Mouse (Mus musculus) heart, adult 18-20 months (tissue): ENCODE data around the gene Shf. TPM values are rescaled to one million over a fixed set of nuclear protein-coding genes. Genes with fewer than 3 reads are reported as not detected.
"Not testable (repeated sequence)": the region's sequence is repeated elsewhere in the genome, so short reads cannot be mapped to it uniquely, and the experiment has no call there.

ENCODE experiments used
- DNase-seq, 2 experiments: peaks; one replicate each; pipeline ENCODE4 v3.0.0; 2021 to 2022; ENCODE audit warnings: mixed read lengths in 1 of 2
- total RNA-seq, 2 experiments: library from RNA; stranded (reverse); gene quantifications; 2 replicates each; pipeline ENCODE4 v1.2.3; 2021

Gene Shf
- total RNA-seq, 2 experiments from 2014 or later = 5.1 to 5.3 TPM

DNA sequence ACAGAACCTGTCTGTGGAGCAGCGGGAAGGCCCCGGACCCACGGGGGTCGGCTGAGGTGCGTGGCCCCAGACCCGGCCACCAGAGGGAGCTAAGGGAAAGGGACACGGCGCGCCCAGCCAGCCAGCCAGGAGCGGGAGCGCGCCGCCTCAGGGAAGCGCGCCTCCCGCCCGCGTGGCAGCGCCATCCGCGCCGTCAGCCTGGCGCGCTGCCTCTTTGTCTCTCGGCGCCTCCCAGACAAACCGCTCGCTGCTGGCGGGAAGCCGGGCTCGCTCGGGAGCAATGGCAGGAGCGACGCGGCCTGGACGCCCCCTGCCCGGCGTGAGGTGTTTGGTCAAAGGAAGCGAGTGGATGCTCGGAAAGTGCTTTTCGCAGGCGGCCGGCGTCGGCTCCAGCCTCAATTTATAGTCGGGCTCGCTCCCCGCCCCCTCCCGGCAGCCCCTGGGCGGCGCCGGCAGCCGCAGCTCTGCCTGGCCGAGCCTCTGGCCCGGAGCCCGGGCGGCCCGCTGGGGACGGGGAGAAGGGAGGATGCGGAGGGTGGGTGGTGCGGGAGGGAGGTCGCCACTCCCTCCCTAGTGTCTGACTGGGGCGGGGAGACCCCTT lies 20.3 kb downstream of the Shf start:
- DNase-seq = peak; percentile 94

DNA sequence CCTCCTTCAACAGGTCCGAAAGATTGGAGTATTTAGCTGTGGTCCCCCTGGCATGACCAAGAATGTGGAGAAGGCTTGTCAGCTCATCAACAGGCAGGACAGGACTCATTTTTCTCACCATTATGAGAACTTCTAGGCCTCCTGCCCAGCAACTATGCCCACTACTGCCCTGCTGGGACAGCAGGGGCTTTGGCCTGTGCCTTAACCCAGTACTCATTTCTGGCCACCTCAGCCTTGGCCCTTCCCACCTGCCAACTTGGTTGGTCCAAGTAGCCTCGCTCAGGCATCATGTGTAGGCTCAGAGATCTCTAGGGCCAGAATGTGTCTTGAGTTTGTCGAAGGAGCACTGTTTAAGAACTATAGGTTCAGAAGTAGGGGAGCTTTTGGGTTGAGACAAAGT lies 21.7 kb downstream of the Shf start:
- no peak for DNase-seq

DNA sequence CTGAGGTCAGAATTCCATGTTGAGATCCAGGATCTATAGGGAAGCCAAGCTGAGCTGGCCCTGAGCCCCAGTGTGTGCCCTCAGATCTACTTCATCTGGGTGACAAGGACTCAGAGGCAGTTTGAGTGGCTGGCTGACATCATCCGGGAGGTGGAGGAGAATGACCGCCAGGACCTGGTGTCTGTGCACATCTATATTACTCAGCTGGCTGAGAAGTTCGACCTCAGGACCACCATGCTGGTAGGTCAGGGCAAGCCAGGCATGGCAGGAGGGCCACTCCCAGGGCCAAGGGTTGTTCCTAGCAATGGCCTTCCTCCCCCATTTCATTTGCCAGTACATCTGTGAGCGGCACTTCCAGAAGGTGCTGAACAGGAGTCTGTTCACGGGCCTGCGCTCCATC lies 22.8 kb downstream of the Shf start:
- DNase-seq = not testable (repeated sequence)

DNA sequence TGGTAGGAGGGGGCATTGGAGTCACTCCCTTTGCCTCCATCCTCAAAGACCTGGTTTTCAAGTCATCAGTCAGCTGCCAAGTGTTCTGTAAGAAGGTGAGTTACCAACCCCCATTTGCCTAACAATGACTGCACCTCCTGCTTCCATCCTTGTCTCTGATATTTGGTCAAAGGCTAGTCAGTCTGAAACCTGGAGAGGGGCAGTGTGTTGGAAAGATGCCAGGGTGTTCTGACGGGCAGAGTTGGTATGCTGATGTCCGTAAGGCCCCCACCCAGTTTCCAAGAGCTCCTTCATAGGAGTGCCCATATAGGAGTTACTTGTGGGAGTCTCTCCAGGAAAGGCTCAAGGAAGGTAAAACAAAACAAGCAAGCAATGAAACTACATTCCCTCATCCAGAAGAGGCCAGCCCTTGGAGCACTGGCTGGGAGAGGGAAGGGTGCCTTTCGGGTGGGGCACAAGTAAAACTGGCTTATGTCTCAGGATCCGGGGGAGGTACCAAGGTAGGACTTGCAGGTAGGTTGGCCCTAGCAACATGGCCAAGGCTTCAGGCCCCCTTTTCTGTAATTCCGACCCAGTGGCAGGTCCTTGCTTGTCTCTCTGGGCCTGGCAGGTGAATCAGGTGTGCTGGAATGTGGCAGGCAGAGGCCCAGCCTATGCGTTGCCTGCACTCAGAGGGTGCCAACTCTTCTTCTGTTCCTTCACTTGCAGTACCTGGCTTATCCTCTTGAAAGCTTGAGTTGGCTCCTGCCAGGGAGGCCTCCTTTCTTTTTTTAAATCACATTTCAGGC lies 23.7 kb downstream of the Shf start:
- no peak for DNase-seq

DNA sequence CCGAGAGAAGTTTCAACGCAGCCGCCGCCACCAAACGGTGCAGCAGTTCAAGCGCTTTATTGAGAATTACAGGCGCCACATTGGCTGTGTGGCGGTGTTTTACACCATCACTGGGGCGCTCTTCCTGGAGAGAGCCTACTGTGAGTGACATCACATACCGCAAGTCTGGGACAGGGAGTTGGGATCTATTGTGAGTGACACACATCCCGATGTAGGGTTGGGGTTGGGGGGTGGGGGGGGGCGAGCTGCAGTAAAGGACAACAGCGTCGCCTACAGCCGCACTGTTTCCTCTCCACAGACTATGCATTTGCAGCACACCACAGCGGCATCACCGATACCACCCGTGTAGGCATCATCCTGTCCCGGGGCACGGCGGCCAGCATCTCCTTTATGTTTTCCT lies 31.7 kb downstream of the Shf start:
- no peak for DNase-seq

DNA sequence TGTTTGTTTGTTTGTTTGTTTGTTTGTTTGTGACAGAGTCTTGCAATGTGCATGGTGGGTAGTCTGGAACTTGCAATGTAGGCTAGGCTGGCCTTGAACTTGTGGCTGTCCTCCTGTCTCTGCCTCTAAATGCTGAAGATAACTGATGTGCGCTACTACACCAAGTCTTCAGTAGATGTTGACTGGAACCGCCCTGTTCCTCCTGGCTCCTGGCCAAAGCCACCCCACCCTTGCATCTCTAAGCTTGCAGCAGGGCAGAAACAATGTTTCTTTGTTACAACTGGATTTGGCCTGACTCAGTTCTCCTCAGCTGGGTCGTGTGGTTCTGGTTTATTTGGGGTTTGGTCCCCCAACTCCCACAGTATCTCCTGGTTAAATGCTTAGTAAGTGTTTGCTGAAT lies 34.8 kb downstream of the Shf start:
- no peak for DNase-seq

DNA sequence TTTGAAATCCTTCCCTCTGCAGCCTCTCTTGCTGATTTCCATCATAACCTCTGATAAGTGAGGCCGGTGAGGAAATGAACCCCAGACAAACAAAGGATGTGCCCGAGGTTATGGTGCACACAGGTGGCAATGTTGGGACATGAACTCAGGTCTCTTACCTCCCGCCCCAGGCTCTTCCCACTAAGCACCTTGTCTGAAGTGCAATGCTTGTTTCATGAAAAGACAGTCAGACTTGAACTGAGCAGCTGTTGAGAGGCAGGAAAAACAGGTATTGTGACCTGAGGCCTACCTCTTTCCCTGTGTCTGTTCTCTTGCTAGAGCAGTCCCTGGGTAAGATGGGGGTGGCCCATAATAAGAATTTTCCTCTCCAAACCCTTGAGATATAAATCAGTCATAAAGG lies 36.7 kb downstream of the Shf start:
- DNase-seq = no peak

DNA sequence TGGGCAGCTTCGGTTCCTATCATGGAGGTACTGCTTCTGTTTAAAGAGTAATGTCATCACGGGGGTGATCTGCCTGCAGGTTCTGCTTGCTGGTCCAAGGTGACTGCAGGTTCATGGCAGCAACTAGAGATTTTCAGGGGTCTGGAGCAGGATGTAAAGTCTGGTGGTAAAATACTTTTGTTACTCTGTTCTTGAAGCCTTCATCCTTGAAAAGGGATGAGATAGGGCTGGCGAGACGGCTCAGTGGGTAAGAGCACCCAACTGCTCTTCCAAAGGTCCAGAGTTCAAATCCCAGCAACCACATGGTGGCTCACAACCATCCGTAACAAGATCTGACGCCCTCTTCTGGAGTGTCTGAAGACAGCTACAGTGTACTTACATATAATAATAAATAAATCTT lies 38.6 kb downstream of the Shf start:
- DNase-seq = not testable (repeated sequence)

DNA sequence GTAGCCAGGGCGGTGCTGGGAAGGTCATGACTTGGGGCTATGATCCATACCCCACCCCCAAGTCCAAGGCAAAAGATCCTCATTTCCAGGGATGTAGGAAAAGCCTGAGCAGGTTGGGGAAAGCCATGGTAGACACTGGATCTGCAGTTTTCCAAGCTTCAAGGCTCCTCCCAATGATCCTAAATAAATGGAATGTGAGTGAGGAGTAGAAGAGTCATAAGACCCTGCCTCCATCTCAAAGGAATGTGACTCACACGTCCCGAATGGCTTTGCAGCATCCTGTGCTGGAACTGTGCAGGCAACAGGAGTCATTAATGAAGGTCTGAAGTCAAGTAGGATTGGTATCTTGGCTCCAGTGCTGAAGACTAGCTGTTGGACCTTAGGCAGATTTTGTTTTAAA lies 41.0 kb downstream of the Shf start:
- DNase-seq = no peak

DNA sequence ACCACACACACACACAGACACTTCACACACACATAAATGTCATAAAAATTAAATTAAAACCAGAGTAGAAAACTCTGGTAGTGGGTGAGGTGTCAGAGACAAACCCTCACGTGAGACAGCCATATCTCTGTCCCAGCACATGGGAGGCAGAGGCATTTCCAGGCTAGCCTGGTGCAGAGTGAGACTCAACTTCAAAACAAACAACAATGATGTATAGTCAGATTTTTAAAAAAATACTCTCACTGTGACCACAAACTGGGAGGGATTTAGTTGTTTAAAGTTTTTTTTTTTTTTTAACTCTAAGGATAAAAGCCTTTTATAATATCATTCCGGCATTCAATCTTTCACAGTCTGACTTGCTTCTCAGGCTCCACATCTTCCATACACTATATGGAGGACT lies 43.6 kb downstream of the Shf start:
- no peak for DNase-seq

DNA sequence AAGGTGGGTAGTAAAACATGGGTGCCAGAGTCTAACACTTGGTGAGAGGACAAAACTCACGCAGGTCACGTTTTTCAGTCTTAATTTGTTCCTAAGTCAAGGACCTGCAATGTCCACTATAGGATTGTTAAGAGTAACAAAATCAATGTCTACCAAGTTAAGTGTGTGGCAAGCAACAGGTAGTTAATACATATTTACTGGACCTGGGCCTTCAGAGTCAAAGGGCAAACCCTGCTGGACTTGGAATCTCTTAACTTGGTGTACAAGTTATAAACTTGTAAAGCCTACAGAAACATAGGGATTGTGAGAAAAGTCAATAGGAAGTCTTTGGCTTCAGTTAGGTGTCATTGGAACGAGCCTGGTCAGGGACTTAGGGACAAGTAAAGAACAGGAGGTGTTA lies 44.4 kb downstream of the Shf start:
- DNase-seq = no peak

DNA sequence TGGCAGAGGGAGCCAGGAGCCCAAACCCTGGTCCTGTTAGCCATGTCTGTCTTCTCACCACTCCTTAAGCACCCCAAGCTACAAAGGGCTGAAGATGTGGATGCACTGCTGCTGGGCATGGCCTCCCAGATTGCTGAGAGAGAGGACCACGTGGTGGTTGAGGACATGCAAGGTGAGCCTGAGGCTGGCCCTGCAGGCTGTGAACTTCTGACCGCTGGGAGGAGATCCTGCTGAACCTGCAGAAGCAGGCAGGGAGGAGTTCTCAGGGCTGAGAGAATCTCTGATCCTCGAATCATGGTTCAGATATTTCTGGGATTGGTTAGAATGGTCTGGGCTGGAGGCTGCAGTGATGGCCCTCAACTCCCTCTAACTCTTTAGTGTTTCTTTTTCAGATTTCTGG lies 45.0 kb downstream of the Shf start:
- DNase-seq = no peak

DNA sequence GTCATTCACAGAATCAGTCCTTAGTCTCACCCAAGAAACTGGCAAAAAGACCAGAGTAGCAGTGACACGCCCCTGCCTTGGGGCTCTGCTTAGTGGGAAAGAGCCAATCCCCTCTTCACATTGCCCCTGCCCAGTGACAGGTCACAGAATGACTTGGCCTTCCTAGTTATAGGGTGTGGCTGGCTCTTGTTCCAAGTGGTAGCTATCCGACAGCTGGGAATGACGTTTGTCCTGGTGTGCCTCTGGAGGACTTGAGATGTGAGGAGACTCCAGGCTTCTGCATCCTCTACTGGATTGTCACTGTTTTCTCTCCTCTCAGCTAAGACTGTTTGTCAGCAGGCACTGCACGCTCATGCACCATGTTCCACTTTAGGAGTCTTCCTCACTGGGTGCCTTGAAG lies 51.6 kb downstream of the Shf start:
- DNase-seq = no peak

DNA sequence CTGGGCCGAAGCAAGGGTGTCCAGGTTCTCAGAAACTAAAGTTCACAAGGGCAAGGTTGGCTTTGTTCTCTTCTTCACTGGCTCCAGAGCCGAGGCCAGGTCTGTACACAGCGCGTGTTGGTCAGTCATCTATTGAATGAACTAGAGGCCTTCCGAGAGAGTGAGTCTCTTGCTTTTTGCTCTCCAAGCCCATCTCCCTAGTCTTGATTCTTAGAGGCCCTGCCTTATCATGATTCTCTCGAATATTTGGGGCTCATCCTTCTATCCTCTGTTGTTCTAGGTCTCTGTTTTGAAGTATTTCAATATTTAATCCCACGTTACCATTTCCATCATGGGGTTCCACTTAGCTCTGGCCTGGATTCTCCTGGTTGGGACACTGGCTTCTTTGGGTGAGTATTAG lies 53.6 kb downstream of the Shf start, which contains the start of gene Duox1:
Gene Duox1, plus strand, starts transcription at position 301 of the 400 bp plus-strand sequence.
- no peak for DNase-seq

DNA sequence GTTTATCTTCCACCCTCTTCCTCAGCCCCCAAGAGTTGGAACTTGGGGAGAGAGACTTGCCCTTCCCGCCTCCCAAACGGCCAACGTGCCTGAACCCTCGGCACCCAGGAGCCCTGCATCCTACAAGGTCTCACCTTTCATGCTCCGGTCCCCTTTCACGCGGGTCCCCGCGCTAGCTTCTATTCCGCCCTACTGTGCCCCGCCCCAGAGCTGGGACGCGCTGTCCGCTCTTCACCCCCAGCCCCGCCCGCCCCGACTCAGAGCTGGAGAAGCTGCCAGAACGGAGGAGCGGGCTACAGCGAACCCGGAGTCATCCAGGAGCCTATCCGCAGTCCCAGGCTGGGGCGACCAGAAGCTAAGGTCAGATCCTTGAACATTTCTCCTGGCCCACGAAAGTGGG lies 55.4 kb downstream of the Shf start, which contains the start of gene Duoxa1:
Gene Duoxa1, minus strand, starts transcription at position 195 of the 400 bp plus-strand sequence.
- DNase-seq = peak in 1 of 2 experiments; percentile 12

DNA sequence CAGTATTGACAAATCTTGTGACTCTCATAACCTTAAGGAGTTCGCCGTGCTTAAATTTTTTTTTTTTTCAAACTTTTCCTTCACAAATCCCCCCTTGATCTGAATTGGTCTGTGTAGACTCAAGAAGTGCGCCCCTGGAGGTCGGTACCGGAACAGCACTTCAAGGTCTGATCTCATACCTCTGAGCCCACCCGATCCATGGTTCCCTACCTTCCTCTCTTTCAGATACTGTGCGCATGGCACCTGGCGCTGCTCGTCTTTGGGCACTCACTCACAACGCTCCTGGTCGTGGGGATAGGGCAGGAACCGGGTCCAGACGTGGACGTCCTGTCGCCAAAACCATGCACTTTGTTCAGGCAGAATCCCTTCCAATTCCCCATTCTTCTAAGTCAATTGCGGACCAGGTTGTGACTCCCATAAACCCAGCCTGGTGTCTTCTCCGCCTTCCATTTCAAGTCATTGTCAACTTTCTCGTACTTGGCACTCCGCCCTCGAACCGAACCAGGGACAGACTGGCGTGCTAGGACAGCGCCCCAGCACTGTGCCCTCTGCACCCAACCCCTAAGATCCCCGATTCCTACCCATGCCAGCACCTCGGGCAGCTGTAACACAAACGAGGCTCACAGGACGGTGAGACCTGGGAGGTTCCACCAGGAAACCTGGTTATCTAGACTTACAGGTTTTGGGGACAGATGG lies 56.1 kb downstream of the Shf start:
- DNase-seq = peak; percentile 27 to 84

DNA sequence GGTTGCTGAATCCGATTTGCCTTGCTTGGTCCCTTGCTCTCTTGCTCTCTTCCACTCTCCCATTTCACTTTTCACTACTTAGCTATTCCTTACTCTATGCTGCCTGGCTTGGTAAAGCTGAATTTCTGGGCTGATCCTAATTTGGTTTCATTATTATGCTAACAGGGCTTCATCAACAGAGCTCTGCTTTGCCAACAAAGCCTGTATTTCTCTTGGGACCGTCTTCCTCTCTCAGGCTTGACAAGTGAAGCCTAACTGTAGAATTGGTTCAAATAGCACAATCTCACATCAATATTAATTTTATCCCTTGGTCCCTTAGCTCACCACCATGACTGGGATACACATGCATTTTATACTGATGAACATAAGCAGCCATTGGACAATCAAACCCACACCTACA lies 57.4 kb downstream of the Shf start:
- no peak for DNase-seq

DNA sequence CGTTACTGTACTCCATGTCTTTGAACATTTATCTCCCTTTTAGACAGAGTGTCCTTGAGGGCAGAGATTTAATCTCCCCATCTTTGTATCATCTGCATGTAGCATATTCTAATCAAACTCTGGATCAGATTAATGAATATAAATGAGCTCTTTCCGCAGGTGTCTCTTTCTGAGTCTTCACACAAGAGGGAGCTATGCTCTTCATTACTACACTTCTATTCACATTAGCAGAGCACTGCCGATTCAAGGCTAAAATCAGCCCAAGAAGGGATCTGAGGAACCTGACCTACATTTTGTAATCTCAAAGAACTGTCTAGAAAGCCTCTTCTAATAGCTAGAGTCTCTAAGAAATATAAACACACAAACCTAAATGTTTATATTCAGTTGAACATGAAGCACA lies 59.3 kb downstream of the Shf start:
- DNase-seq = no peak

DNA sequence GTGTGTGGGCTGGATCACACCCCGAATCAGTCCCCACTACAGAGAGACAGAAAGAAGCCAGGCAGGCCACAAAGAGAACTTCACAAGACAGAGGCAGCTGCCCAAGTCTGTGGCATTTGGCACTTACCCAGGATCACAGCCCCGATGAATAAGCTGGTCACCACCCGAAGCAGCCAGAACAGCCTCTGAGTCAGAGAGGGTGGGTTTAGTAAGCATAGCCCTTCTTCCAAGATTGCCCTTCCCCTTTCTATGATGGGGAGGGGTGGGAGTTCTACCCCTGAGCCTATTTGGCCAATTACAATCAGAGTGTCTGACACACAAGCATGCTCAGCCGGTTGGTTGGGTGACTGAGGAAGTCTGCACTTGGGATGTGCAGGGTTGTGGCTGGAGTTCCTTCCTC lies 62.8 kb downstream of the Shf start:
- DNase-seq = no peak

DNA sequence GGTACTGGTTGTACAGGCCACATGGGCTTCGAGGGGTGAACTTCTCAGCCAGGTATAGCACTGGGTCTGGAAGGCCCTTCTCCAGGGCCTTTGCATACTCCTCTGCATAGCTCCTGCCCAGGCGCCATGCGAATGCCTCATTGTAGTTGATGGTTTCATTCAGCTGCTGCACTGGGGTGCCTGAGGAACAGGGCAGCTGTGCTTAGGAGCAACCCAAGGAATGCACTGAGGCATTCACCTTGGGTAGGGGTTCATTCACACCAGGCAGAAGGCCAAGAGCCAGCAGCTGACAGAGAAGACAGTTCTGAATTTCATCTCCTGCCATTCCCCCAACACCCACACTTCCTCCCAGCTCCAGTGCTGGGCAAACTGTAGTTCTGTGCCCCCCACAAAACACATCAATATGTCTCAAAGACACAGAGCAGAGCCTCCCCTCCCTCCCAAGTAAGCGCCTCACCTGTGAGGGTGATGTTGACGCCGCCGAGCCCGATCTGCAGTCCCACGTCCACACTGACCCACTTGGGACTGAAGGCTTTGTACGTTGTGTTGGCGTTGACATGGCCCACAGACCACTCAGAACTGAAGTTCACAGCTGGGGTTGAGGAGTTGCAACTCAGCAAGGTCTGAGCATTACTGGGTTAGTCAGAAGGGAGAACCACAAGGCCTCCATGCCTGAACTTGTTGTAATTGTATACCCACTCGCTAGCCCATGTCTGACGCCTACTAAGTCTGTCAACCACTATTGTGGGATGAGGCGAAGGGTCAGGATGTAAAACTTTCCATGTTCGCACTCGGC lies 63.7 kb downstream of the Shf start:
- no peak for DNase-seq

DNA sequence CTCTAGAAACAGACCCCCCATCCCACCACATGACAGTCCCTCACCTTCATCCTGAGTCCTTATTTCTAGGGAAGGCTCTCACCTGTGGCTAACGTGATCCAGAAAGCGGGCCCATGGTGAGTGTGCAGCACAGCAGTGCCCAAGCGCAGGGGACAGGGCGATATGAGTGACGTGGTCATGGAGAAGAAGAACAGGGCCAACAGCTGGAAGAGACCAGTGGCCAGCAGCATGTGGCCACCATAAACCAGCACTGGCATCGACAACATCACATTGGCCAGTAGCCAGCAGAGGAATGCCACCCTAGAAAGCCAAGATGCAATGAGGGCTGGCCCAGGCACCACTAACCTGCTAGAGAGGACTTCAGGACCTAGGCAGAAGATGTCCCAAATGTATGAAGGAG lies 64.4 kb downstream of the Shf start:
- no peak for DNase-seq

DNA sequence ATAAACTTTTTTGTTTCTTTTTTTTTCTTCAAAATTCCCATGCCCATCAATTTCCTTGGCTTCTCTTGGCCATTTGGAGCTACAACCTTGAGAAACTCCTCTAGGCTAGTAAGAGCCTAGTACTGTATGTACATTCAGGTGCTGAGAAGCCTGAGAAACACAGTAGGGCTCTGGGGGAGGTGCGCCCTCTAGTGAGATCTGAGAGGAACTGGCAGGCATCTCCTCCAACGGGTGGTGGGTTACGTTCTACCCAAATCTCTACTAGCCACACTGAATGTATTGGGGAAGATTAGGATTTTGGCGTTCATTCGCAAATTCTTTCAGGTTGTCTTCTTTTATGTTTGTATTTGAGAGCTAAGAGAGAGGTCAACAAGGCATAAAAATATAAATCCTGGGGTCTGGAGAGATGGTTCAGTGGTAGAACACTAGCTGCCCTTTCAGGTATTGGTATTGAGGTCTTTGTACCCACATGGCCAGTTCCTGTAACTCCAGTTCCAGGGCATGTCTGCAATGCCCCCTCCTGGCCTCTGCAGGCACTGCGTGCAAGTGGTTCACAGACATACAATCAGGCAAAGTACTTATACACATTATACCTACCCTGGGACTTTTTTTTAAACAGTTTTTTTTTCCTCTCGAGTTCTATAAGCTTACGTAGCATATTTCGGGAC lies 66.3 kb downstream of the Shf start:
- peak; percentile 53 to 73 for DNase-seq
